Mouse (Mus musculus) heart, embryonic 13.5 days (tissue): ENCODE results near the gene Ccdc171. TPM values are rescaled to one million over a fixed set of nuclear protein-coding genes. Genes with fewer than 3 reads are reported as not detected.
"Not testable (repeated sequence)": the region's sequence is repeated elsewhere in the genome, so short reads cannot be mapped to it uniquely, and the experiment has no call there.

Experiments
- ATAC-seq: fragments of 200-750 bp; cut with Nextera tagmentation; 2 replicates; pipeline ENCODE4 v1.8.0; 2017; ENCODE audit warnings: moderate TSS enrichment; ENCODE audit not compliant: insufficient number of reproducible peaks, low FRiP score, low TSS enrichment; ENCODE audit errors: extremely low read depth
- H3K27ac ChIP-seq: fragments of 300-500 bp; sonication (generic); replicated peaks from 2 replicates; pipeline ENCODE4 v1.5.1; 2015; ENCODE audit warnings: moderate library complexity, mild to moderate bottlenecking, inconsistent platforms
- H3K27me3 ChIP-seq: fragments of 300-500 bp; sonication (generic); replicated peaks from 2 replicates; pipeline ENCODE4 v1.6.1; 2015; ENCODE audit warnings: mild to moderate bottlenecking, inconsistent platforms
- H3K36me3 ChIP-seq: fragments of 300-500 bp; sonication (generic); 2 replicates; pipeline ENCODE4 v1.6.1; 2015; ENCODE audit warnings: mild to moderate bottlenecking, inconsistent platforms
- H3K4me1 ChIP-seq: fragments of 300-500 bp; sonication (generic); 2 replicates; pipeline ENCODE4 v1.6.1; 2015; ENCODE audit warnings: inconsistent platforms
- H3K4me2 ChIP-seq: fragments of 300-500 bp; sonication (generic); 2 replicates; pipeline ENCODE4 v1.6.1; 2015; ENCODE audit warnings: inconsistent platforms, mild to moderate bottlenecking, moderate library complexity
- H3K4me3 ChIP-seq: fragments of 300-500 bp; sonication (generic); 2 replicates; pipeline ENCODE4 v1.5.1; 2015; ENCODE audit warnings: moderate library complexity, mild to moderate bottlenecking, inconsistent platforms
- H3K9ac ChIP-seq: fragments of 300-500 bp; sonication (generic); 2 replicates; pipeline ENCODE4 v1.6.1; 2015; ENCODE audit warnings: inconsistent platforms, mild to moderate bottlenecking, moderate library complexity
- H3K9me3 ChIP-seq: fragments of 300-500 bp; sonication (generic); 2 replicates; pipeline ENCODE4 v1.6.1; 2016; ENCODE audit warnings: inconsistent platforms
- WGBS: fragments of 180-500 bp; shearing (Covaris S2); methylation state at CpG from one replicate; pipeline ENCODE4 v1.1.7; 2015; ENCODE audit warnings: mixed read lengths; 5-methylcytosine and 5-hydroxymethylcytosine counted together
- polyA plus RNA-seq: library from polyadenylated mRNA; unstranded; fragments of >200 nt; fragmentation: Nextera tagmentation; extraction: Ambion mirVana; gene quantifications from 2 replicates; pipeline ENCODE4 v1.2.1, GENCODE M21; 2015

The Ccdc171 gene
- polyA plus RNA-seq, 1 experiment from 2014 or later, result 2.3 TPM

- H3K4me3 ChIP-seq, result no peak overlapping the region
- no peak overlapping the region for H3K4me2 ChIP-seq
- H3K9ac ChIP-seq, result no peak overlapping the region
- no peak overlapping the region for H3K27ac ChIP-seq
- no peaks in the 10 kb centered on the region for H3K9me3 ChIP-seq
- no peaks in the 10 kb centered on the region for H3K27me3 ChIP-seq
- ATAC-seq, result no peak
- WGBS, result 83% methylated on average over 10 of the region's 10 CpGs
- H3K36me3 ChIP-seq, result no peaks in the 10 kb centered on the region
- peaks cover 16% of the 10 kb centered on the region for H3K4me1 ChIP-seq
Observed at GRCm38 (mm10) chr4:83658415-83658814, 133.1 kb downstream of the Ccdc171 start.

GRCm38 (mm10) chr4:83659411-83659810 is 134.1 kb downstream of the Ccdc171 start:
- ATAC-seq, result no peak
- Histone ChIP-seq H3K4me3 (no peak overlapping the region), H3K27me3 (no peaks in the 10 kb centered on the region), H3K4me2 (no peak overlapping the region), H3K9me3 (no peaks in the 10 kb centered on the region), H3K4me1 (peaks cover 16% of the 10 kb centered on the region), H3K27ac (no peak overlapping the region), H3K9ac (no peak overlapping the region), H3K36me3 (no peaks in the 10 kb centered on the region)
- WGBS, result 65% methylated on average over 11 of the region's 11 CpGs

GRCm38 (mm10) chr4:83661519-83662271 is 136.3 kb downstream of the Ccdc171 start:
- Histone ChIP-seq H3K4me3 (no peak overlapping the region), H3K27me3 (no peaks in the 10 kb centered on the region), H3K36me3 (no peaks in the 10 kb centered on the region), H3K4me2 (no peak overlapping the region), H3K4me1 (peaks cover 2% of the 10 kb centered on the region; the same call in 1 of the 2 replicates), H3K27ac (no peak overlapping the region), H3K9me3 (no peaks in the 10 kb centered on the region), H3K9ac (no peak overlapping the region)
- 76% methylated on average over 1 of the region's 1 CpGs for WGBS
- no peak for ATAC-seq

- Histone ChIP-seq H3K36me3 (no peaks in the 10 kb centered on the region), H3K9me3 (no peaks in the 10 kb centered on the region), H3K27me3 (no peaks in the 10 kb centered on the region), H3K27ac (no peak overlapping the region), H3K4me1 (no peaks in the 10 kb centered on the region), H3K4me3 (no peak overlapping the region), H3K4me2 (no peak overlapping the region), H3K9ac (no peak overlapping the region)
- ATAC-seq, result no peak
- WGBS, result 82% methylated on average over 4 of the region's 4 CpGs
Observed at GRCm38 (mm10) chr4:83662301-83662700, 137.0 kb downstream of the Ccdc171 start.

GRCm38 (mm10) chr4:83669552-83669951 is 144.2 kb downstream of the Ccdc171 start:
- H3K4me2 ChIP-seq, result no peak overlapping the region
- H3K4me3 ChIP-seq, result no peak overlapping the region
- H3K27ac ChIP-seq, result no peak overlapping the region
- no peaks in the 10 kb centered on the region for H3K27me3 ChIP-seq
- no peak for ATAC-seq
- H3K9ac ChIP-seq, result no peak overlapping the region
- no peaks in the 10 kb centered on the region for H3K9me3 ChIP-seq
- no peaks in the 10 kb centered on the region for H3K4me1 ChIP-seq
- H3K36me3 ChIP-seq, result no peaks in the 10 kb centered on the region
- 40% methylated on average over 2 of the region's 2 CpGs for WGBS

GRCm38 (mm10) chr4:83675308-83675707 is 150.0 kb downstream of the Ccdc171 start:
- H3K36me3 ChIP-seq, H3K27ac ChIP-seq, H3K4me2 ChIP-seq, H3K4me1 ChIP-seq, H3K9ac ChIP-seq, H3K27me3 ChIP-seq, H3K4me3 ChIP-seq, H3K9me3 ChIP-seq, ATAC-seq: not testable (repeated sequence)
- 89% methylated on average over 4 of the region's 4 CpGs for WGBS

GRCm38 (mm10) chr4:83676444-83676843 is 151.1 kb downstream of the Ccdc171 start:
- Histone ChIP-seq H3K4me3 (no peak overlapping the region), H3K27ac (no peak overlapping the region), H3K4me2 (no peak overlapping the region), H3K9me3 (0 out of 2 replicates have a peak, but pooled peaks cover 7% of the 10 kb centered on the region), H3K9ac (no peak overlapping the region), H3K36me3 (0 out of 2 replicates have a peak, but pooled peaks cover 3% of the 10 kb centered on the region), H3K27me3 (no peaks in the 10 kb centered on the region), H3K4me1 (no peaks in the 10 kb centered on the region)
- ATAC-seq, result no peak
- WGBS, result 80% methylated on average over 4 of the region's 4 CpGs

- Histone ChIP-seq H3K27ac (no peak overlapping the region), H3K4me2 (no peak overlapping the region), H3K4me1 (no peaks in the 10 kb centered on the region), H3K27me3 (no peaks in the 10 kb centered on the region), H3K4me3 (no peak overlapping the region), H3K9me3 (no peaks in the 10 kb centered on the region), H3K36me3 (no peaks in the 10 kb centered on the region), H3K9ac (no peak overlapping the region)
- 89% methylated on average over 14 of the region's 14 CpGs for WGBS
- no peak for ATAC-seq
Observed at GRCm38 (mm10) chr4:83681081-83681480, 155.7 kb downstream of the Ccdc171 start.

GRCm38 (mm10) chr4:83682866-83683265 is 157.5 kb downstream of the Ccdc171 start:
- no peaks in the 10 kb centered on the region for H3K36me3 ChIP-seq
- H3K4me2 ChIP-seq, result no peak overlapping the region
- H3K27ac ChIP-seq, result no peak overlapping the region
- H3K9me3 ChIP-seq, result no peaks in the 10 kb centered on the region
- 70% methylated on average over 7 of the region's 7 CpGs for WGBS
- no peaks in the 10 kb centered on the region for H3K27me3 ChIP-seq
- H3K4me1 ChIP-seq, result no peaks in the 10 kb centered on the region
- no peak overlapping the region for H3K9ac ChIP-seq
- no peak for ATAC-seq
- H3K4me3 ChIP-seq, result no peak overlapping the region

GRCm38 (mm10) chr4:83700190-83700589 is 174.8 kb downstream of the Ccdc171 start:
- no peak overlapping the region for H3K27ac ChIP-seq
- H3K4me1 ChIP-seq, result peaks cover 7% of the 10 kb centered on the region
- no peak overlapping the region for H3K4me3 ChIP-seq
- peaks cover 5% of the 10 kb centered on the region; the same call in 1 of the 2 replicates for H3K9me3 ChIP-seq
- whole genome bisulfite sequencing, result 14% methylated on average over 3 of the region's 3 CpGs
- no peak for ATAC-seq
- no peak overlapping the region for H3K9ac ChIP-seq
- peaks cover 3% of the 10 kb centered on the region; the same call in 1 of the 2 replicates for H3K36me3 ChIP-seq
- no peak overlapping the region for H3K4me2 ChIP-seq
- no peaks in the 10 kb centered on the region for H3K27me3 ChIP-seq

- Histone ChIP-seq H3K4me3 (no peak overlapping the region), H3K4me1 (no peaks in the 10 kb centered on the region), H3K9ac (no peak overlapping the region), H3K4me2 (no peak overlapping the region), H3K27me3 (no peaks in the 10 kb centered on the region), H3K27ac (no peak overlapping the region), H3K9me3 (no peaks in the 10 kb centered on the region), H3K36me3 (no peaks in the 10 kb centered on the region)
- WGBS, result 58% methylated on average over 1 of the region's 1 CpGs
- ATAC-seq, result no peak
Observed at GRCm38 (mm10) chr4:83716996-83717395, 191.7 kb downstream of the Ccdc171 start.

- H3K4me3 ChIP-seq, result no peak overlapping the region
- H3K36me3 ChIP-seq, result no peaks in the 10 kb centered on the region
- no peak overlapping the region for H3K27ac ChIP-seq
- H3K9ac ChIP-seq, result no peak overlapping the region
- H3K4me2 ChIP-seq, result no peak overlapping the region
- no peak for ATAC-seq
- no peaks in the 10 kb centered on the region for H3K4me1 ChIP-seq
- no peaks in the 10 kb centered on the region for H3K9me3 ChIP-seq
- no peaks in the 10 kb centered on the region for H3K27me3 ChIP-seq
- 75% methylated on average over 11 of the region's 11 CpGs for WGBS
Observed at GRCm38 (mm10) chr4:83719816-83720215, 194.5 kb downstream of the Ccdc171 start.
